Mouse (Mus musculus) adrenal gland, adult (tissue): ENCODE measurements at regions not wholly inside any gene's neighbourhood (a gene's known extent, or its start where the extent isn't known, plus 50 kb on each side); places are given as distances from the start of the nearest gene placed in this dataset.

Experiments
- DNase-seq, 2 experiments: peaks; one replicate each; pipeline ENCODE4 v3.0.0; 2022 to 2023; ENCODE audit warnings: low spot score in 1 of 2; ENCODE audit not compliant: inconsistent age in 2 of 2

GRCm38 (mm10) chr8:44155705-44156321, 446.0 kb upstream of the Adam34 start:
- no peak for DNase-seq

DNA sequence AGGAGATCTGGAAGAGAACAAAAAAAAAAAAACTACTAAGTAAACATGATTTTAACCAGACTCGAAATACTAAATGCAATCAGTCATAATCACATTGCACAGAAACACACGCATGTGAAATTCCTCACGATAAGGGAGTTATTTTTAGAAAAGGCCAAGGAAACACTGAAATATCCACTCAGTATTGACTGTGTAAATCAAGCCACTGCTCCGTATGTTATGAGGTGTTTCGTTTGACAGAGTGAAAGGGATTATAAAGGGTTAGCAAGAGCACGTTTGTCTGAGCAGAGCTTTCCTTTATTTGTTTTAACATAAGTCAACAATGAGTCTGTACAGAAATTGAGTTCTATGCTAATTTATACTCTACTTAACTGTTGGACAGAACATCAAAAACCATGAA, 455.3 kb upstream of the Adam34 start:
- peak in 1 of 2 experiments; percentile 30 for DNase-seq

DNA sequence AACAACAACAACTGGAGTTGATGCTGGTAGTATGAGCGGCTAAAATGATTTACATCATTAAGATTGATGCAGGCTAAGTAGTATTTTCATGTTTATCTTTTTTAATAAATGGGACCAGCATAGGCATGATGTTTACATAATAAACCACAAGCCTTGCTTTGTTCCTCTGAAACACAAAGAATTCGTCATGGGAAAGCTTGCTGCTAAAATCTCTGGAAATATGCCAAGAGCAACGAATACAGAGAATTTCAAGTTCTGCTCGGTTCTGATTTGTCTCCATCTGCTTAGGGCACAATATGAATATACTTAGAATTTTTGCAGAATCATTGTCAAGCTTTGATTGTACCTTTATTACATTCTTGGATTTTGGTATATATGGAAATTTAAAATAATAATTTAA, 467.2 kb upstream of the Adam34 start:
- DNase-seq: peak in 1 of 2 experiments; percentile 19

DNA sequence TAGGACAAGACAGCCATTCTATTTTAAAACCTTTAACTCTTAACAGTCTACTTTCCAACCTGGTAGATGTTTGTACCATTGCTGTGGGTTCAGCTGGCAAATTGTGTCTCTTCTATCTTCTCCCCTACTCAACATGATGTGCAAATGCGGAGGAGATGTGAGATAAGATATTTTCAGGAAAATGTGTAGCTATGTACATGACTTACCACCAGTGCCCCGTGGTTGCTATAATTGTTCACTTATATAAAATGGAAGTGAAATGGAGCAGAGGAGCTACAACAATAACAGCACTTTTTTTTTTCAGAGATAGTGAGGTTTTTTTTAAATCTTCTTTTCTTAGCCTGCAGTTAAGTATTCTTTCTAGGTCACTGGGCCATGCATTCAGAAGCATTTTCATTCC, 492.4 kb upstream of the Adam34 start:
- no peak for DNase-seq

- no peak for DNase-seq
Observed at GRCm38 (mm10) chr8:44206391-44207170, 496.7 kb upstream of the Adam34 start.

- DNase-seq: no peak
Observed at GRCm38 (mm10) chr8:44222346-44222745, 512.5 kb upstream of the Adam34 start.

GRCm38 (mm10) chr8:44252393-44252792, 542.5 kb upstream of the Adam34 start:
- peak in 1 of 2 experiments; percentile 11 for DNase-seq

DNA sequence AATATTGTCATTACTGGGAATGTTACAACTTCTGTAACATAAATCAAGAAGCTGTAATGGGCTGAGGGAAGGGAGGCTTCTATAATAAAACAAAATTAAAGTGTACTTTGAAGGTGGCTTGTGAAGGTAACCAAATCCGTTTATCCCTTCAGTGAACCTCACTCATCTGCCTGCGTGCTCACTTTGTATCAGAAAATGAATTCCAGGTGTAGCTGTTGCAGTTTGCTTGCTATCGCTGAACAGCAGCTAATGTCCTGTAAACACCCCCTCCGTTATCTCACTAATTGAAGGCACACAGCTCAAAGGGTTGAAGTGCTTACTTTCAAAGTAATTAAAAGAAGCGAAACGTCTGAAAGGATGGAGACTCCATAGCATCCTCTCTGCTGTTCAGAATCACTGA, 547.2 kb upstream of the Adam34 start:
- DNase-seq: no peak

- no peak for DNase-seq
Observed at GRCm38 (mm10) chr8:44261039-44261438, 551.2 kb upstream of the Adam34 start.

- no peak for DNase-seq
Observed at GRCm38 (mm10) chr8:44273300-44273699, 563.5 kb upstream of the Adam34 start.

DNA sequence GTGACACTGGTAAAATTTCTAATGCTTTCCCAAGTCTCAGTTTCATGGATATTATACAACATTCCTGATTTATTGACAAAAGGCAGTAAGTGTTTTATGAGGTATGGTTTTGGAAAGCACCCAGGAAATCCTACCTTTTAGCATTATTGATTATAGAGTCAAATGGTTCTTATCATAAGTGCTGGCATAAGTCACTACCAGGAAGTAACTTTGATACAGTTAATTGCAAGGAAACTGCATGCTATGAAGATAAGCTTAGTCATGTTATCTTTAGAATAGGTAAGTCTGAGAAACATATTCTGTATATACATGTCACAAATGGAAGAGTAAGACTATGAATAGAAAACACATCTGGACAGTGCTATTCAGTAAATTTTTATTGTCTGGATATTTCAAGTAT, 608.4 kb upstream of the Adam34 start:
- DNase-seq: no peak

GRCm38 (mm10) chr8:44334323-44334993, 600.8 kb upstream of the Fat1 start:
- DNase-seq: no peak

DNA sequence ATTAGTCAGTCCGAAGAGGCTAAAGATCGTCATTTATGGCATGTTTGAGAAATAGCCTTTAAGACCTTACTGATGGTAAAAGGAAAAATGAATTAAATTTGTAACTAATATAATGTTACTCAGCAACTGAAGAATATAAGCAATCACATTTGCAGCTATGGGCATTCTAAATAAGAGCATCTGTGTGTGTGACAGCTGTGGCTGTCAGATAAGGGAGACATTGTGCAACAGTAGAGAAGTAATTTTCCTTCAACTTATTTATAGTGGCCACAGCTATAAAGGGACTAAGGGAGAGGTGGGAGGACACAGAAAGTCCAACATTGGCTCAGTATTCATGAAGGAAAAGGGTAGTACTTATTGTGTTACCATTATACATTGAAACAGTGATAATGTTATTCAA, 591.8 kb upstream of the Fat1 start:
- no peak for DNase-seq

DNA sequence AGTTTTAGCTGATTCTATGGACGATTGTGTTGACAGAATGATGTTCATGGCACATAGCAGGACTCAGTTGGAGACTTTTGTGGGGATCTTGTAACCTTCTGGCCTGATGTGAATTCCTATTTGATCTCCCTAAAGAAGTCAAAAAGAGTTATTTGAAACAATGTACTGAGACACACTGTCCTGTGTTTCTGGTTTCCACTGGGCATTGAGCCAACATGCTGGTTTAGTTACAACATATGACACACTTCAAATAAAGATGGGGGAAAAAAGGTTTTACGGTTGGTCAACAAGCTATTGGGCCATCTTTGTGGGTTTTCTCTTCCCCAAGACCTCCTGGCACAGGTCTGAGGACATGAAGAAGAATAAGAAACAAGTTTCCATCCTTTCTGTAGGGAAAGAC, 591.3 kb upstream of the Fat1 start:
- DNase-seq: no peak

DNA sequence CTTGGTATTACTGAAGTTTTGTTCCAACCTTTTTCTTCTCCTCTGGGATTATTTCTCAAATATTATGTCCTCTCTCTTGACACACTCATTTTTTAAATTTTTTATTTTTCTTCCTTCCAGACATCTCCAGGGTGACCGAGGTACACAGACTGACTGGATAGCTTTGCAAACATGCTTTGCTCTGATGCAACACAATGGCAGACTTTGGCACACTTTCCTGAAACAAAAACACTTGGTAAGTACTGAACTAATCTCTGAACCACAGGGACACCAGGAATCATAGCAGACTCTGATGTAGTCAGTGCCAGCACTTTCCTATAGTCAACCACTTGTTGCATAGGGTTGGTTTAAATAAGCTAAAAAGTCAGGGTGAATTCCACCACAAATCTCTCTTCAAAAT, 587.8 kb upstream of the Fat1 start:
- peak in 1 of 2 experiments; percentile 20 for DNase-seq

GRCm38 (mm10) chr8:44373987-44374386, 561.3 kb upstream of the Fat1 start:
- DNase-seq: no peak

DNA sequence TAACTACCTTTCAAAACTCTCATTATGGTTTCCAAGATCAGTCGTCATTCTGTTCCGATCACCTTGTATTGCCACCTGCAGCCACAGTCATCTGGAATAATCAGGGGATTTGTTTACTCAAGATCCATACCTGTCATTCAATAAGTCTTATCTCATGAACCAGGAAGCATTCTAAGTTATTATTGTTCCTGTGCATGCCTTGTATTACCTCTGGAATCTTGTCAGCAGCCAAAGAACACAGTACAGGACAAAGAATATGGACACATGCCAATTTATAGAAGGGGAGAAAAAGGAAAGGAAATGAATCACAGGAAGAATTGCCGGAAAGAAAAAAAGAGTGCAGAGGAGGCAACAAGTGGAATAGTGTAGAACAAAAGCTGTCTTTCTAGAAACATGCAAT, 557.5 kb upstream of the Fat1 start:
- DNase-seq: no peak

GRCm38 (mm10) chr8:44408462-44408861, 526.8 kb upstream of the Fat1 start:
- no peak for DNase-seq

DNA sequence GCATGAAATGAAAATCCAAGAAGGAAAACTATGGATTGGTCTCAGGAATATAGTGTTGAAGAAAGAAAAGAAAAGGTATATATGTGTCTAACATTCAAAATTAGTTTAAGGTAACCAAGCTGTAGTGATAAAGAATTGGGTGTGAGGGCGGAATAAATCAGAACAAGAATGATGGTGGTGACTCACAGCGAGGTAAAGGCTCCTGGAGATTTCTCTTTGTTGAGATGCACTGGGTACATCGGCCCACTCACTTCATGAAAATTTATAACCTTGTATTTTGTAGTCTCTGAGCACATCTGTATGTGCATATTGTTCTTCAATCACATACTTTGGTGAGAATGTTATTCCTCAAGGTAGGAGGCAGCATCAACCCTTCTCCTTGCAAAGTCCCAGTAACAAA, 525.0 kb upstream of the Fat1 start:
- DNase-seq: no peak

GRCm38 (mm10) chr8:44418003-44418402, 517.2 kb upstream of the Fat1 start:
- DNase-seq: no peak

DNA sequence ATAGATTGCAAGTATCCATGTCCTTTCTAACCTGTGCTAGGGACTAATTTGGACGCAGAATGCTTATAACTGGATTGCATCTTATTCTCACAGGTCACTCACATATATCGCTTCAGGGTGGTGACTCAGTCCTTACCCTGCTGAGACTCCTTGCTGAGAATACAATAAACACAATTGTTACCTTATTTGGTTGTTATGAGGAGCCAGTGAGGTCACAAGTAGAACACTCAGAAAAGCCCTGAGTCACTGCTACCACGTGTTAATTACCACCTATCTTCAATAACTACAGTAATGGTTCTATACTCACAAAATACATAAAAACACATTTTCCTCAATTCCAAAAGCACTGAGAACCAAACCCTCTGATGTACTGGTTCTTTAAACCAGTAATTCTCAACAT, 479.8 kb upstream of the Fat1 start:
- DNase-seq: no peak

DNA sequence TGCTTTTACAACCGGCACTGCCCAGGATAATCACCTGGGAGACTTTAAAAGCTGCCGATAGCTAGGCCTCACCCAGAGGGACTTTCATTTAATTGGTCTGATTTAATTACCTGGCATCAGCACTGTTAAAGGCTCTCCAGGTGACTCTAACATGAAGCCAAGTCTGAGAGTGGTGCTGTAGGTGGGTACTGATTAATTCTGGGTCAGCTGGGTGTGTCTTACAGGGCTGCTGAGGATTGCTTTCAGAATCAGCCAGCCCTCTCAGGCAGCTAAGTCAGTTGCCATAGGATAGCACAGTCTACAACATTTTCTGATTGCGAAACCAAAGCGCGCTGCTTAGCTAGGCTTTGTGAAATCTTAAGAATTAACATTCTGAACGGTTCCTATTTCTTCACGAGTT, 478.9 kb upstream of the Fat1 start:
- peak; percentile 3 to 17 for DNase-seq
